ENCODE assay signal across 16 mouse cellular contexts in genomic region chr6:51460021-51460360, GRCm38 (mm10). TPM values are rescaled to one million over a fixed set of nuclear protein-coding genes. Genes with fewer than 3 reads are reported as not detected.
DNase-seq lines count a peak whose midpoint lies in the region; ATAC-seq and TF ChIP-seq lines count a peak whose summit lies in the region.
"Had no signal": no experiment of that assay in that cellular context is flagged by ENCODE, and none has a peak within 500 bp of the region (broad histone marks: within the 10 kb centered on the region; RNA-seq: fewer than 3 reads in every experiment).

No protein-coding gene starts in this region.

- no peak for ATAC-seq in midbrain, embryonic 13.5 days

- no peak overlapping the region for H3K4me2 ChIP-seq in midbrain, embryonic 13.5 days (replicated peaks)
- H3K4me2 ChIP-seq: heart, embryonic 11.5 days; hindbrain, embryonic 14.5 days; neural tube, embryonic 13.5 days had no signal

- no peak overlapping the region for H3K9ac ChIP-seq in heart, adult 2 months (ENCODE audit: low read depth, low read length)
- no peak overlapping the region for H3K9ac ChIP-seq in midbrain, embryonic 13.5 days (replicated peaks)
- H3K9ac ChIP-seq: hindbrain, embryonic 14.5 days; neural tube, embryonic 13.5 days had no signal

- no peak overlapping the region for H3K4me3 ChIP-seq in heart, adult 2 months
- H3K4me3 ChIP-seq in midbrain, embryonic 10.5 days, result no peak overlapping the region
- H3K4me3 ChIP-seq in midbrain, embryonic 13.5 days (replicated peaks), result no peak overlapping the region
- H3K4me3 ChIP-seq: erythroblast, embryonic 14.5 days; megakaryocyte, embryonic 14.5 days; neural tube, embryonic 13.5 days had no signal

- no peaks in the 10 kb centered on the region for H3K27me3 ChIP-seq in heart, adult 2 months (ENCODE audit: control insufficient read depth, insufficient read depth, low read length)
- no peaks in the 10 kb centered on the region for H3K27me3 ChIP-seq in midbrain, embryonic 10.5 days (ENCODE audit: low read depth, poor library complexity, severe bottlenecking)
- no peaks in the 10 kb centered on the region for H3K27me3 ChIP-seq in midbrain, embryonic 13.5 days
- H3K27me3 ChIP-seq: megakaryocyte, embryonic 14.5 days; neural tube, embryonic 13.5 days had no signal

- intact Hi-C loops in heart, adult 2 months (cut with DNase I), result loop anchor here (10.0 kb wide), 1 partner anchor 545 kb away; no protein-coding TSS in a partner anchor

- no peaks in the 10 kb centered on the region for H3K9me3 ChIP-seq in midbrain, embryonic 10.5 days (replicated peaks)
- H3K9me3 ChIP-seq in midbrain, embryonic 13.5 days, result no peaks in the 10 kb centered on the region
- H3K9me3 ChIP-seq: megakaryocyte, embryonic 14.5 days; neural tube, embryonic 13.5 days had no signal

- no peak for TF ChIP-seq EP300 in heart, adult 2 months (IDR thresholded peaks at IDR 0.05; ENCODE audit: insufficient read depth, low read depth, low read length)

- H3K27ac ChIP-seq in heart, adult 2 months, result no peak overlapping the region
- H3K27ac ChIP-seq in midbrain, embryonic 10.5 days (replicated peaks), result no peak overlapping the region
- no peak overlapping the region for H3K27ac ChIP-seq in midbrain, embryonic 13.5 days
- H3K27ac ChIP-seq: hindbrain, embryonic 14.5 days; neural tube, embryonic 13.5 days had no signal

- no peak for TF ChIP-seq CTCF in heart, adult 2 months (IDR thresholded peaks at IDR 0.05)

- no peaks in the 10 kb centered on the region for H3K79me2 ChIP-seq in heart, adult 2 months (replicated peaks; ENCODE audit: control insufficient read depth, insufficient read depth, low read length)

- 76% methylated on average over 4 of the region's 4 CpGs for WGBS in heart, adult 2 months
- 74% methylated on average over 4 of the region's 4 CpGs for WGBS in midbrain, embryonic 10.5 days
- WGBS in midbrain, embryonic 13.5 days, result 80% methylated on average over 4 of the region's 4 CpGs

- DNase-seq in heart, adult 11 months, result peak; percentile 40
- DNase-seq in heart, adult 2 months, result no peak
- DNase-seq in midbrain, embryonic 10.5 days (ENCODE audit: low spot score), result peak; percentile 32
- DNase-seq in WW6 (ENCODE audit: low read depth, low spot score), result peak; percentile 46
- peak; percentile 54 for DNase-seq in naive thymus-derived CD4-positive, alpha-beta T cell, adult 2 months (ENCODE audit: low read depth)
- DNase-seq in thymus, postnatal 36 days, result no peak
- no peak for DNase-seq in layer of hippocampus, adult 9-11 months
- DNase-seq: adrenal gland, postnatal 36 days; lung, adult 18-20 months had no signal

- peaks cover 50% of the 10 kb centered on the region for H3K36me3 ChIP-seq in heart, adult 2 months (ENCODE audit: control insufficient read depth, insufficient read depth, low read length)
- H3K36me3 ChIP-seq in midbrain, embryonic 10.5 days, result peaks cover 74% of the 10 kb centered on the region
- peaks cover 57% of the 10 kb centered on the region for H3K36me3 ChIP-seq in midbrain, embryonic 13.5 days

- no peak for TF ChIP-seq POLR2A in heart, adult 2 months (IDR thresholded peaks at IDR 0.05; ENCODE audit: insufficient read depth, low read depth, low read length)

- peaks cover 1% of the 10 kb centered on the region; the same call in 1 of the 2 replicates for H3K4me1 ChIP-seq in heart, adult 2 months (ENCODE audit: control insufficient read depth, insufficient read depth, low read length)
- H3K4me1 ChIP-seq in midbrain, embryonic 10.5 days, result peaks cover 2% of the 10 kb centered on the region; the same call in 1 of the 2 replicates
- H3K4me1 ChIP-seq in midbrain, embryonic 13.5 days (replicated peaks), result peaks cover 10% of the 10 kb centered on the region; the same call in 1 of the 2 replicates

RNA-seq across cellular contexts. Expression of gene Hnrnpa2b1, which starts 9.7 kb away (rescaled TPM):
- total RNA-seq in heart, adult 2 months (2021), result 100 to 1,000 TPM; 384 to 411 TPM
- 91.2 and 166 TPM in 2 replicates for polyA plus RNA-seq in heart, adult 2 months (2012; rRNA removed)
- polyA plus RNA-seq in midbrain, embryonic 10.5 days (2016; fragmentation: Nextera tagmentation; extraction: Ambion mirVana), result 2,311 and 2,476 TPM in 2 replicates
- polyA plus RNA-seq in midbrain, embryonic 13.5 days (2015; fragmentation: Nextera tagmentation; extraction: Ambion mirVana), result 2,073 and 2,164 TPM in 2 replicates

RNA-seq across cellular contexts. Expression of gene Cbx3, which starts 10.2 kb away (rescaled TPM):
- 10 to 100 TPM; 58.7 to 63.9 TPM for total RNA-seq in heart, adult 2 months (2021)
- 7.6 and 15.7 TPM in 2 replicates for polyA plus RNA-seq in heart, adult 2 months (2012; rRNA removed)
- 692 and 722 TPM in 2 replicates for polyA plus RNA-seq in midbrain, embryonic 10.5 days (2016; fragmentation: Nextera tagmentation; extraction: Ambion mirVana)
- 593 and 670 TPM in 2 replicates for polyA plus RNA-seq in midbrain, embryonic 13.5 days (2015; fragmentation: Nextera tagmentation; extraction: Ambion mirVana)

RNA-seq across cellular contexts. Expression of gene Nfe2l3, which starts 27.5 kb away (rescaled TPM):
- total RNA-seq in heart, adult 2 months (2021), result under 1 TPM; 0.16 to 0.18 TPM
- 0.20 TPM in 2 replicates for polyA plus RNA-seq in heart, adult 2 months (2012; rRNA removed)
- polyA plus RNA-seq in midbrain, embryonic 10.5 days (2016; fragmentation: Nextera tagmentation; extraction: Ambion mirVana), result 1.3 and 3.3 TPM in 2 replicates
- 4.6 and 6.4 TPM in 2 replicates for polyA plus RNA-seq in midbrain, embryonic 13.5 days (2015; fragmentation: Nextera tagmentation; extraction: Ambion mirVana)
- total RNA-seq: gastrocnemius, adult 18-20 months had no signal
- polyA plus RNA-seq: erythroblast, embryonic 14.5 days had no signal

Comparison
In these comparisons a context has a peak if more than half of its experiments do, and no peak if none do; other contexts are left out.
1. DNase-seq: peak in heart, adult 11 months (single experiment), midbrain, embryonic 10.5 days (single experiment), WW6 (single experiment) and naive thymus-derived CD4-positive, alpha-beta T cell, adult 2 months (single experiment); none in heart, adult 2 months (0 of 2), thymus, postnatal 36 days (0 of 2) and layer of hippocampus, adult 9-11 months (single experiment).
2. RNA of gene Hnrnpa2b1, which starts 9.7 kb away (polyA plus RNA-seq): 2,311 to 2,476 TPM in midbrain, embryonic 10.5 days and 2,073 to 2,164 TPM in midbrain, embryonic 13.5 days; 91.2 to 166 TPM in heart, adult 2 months; every median in the first group is over 10 times any median in the second.
3. RNA of gene Cbx3, which starts 10.2 kb away (polyA plus RNA-seq): 692 to 722 TPM in midbrain, embryonic 10.5 days and 593 to 670 TPM in midbrain, embryonic 13.5 days; 7.6 to 15.7 TPM in heart, adult 2 months; every median in the first group is over 10 times any median in the second.